In the genomic region with DNA sequence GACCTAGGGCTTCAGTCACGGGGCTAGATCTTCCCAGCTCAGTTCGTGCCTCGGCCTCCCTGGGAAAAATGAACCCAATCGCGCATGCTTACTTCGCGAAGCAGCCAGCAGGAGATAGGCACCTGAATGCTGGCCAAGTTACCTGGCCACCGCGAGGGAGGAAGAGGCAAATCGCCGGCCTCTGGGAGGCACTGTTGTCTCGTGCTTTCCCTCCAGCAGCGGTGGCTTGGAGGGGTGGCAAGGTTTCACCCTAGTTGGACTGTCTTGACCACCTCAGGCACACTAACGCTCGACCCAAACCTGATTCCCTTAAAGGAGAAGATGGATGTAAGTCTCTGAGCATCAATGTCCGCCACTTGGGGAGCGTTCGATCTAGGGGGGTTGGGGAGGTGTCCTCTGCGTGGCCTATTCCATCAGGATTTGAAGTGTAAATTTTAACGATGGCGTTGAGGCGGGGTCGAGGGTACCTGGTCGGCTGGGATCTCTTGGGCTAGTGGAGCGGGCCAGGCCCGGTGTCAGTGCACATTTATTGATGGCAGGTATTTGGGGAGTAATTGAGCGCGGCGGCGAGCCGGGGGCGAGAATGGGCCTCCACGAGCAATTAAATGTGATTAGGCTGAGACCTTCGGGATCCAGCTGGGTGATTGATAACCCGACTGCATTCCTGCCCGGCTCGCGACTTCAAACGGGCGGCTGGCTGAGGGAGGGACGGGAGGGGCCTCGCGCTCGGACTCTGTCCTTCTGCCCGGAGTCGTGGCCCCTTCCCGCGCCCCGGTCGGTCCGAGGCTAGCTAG, we compare ENCODE assay signal across 8 mouse cellular contexts. TPM values are rescaled to one million over a fixed set of nuclear protein-coding genes. Genes with fewer than 3 reads are reported as not detected.
DNase-seq lines count a peak whose midpoint lies in the region; ATAC-seq lines count a peak whose summit lies in the region.

No protein-coding gene starts in this region.

- H3K27me3 ChIP-seq in limb, embryonic 15.5 days = peaks cover 63% of the 10 kb centered on the region
- H3K27me3 ChIP-seq in neural tube, embryonic 13.5 days = peaks cover 78% of the 10 kb centered on the region

- peak overlapping the region; percentile 41 for H3K4me3 ChIP-seq in limb, embryonic 15.5 days
- H3K4me3 ChIP-seq in neural tube, embryonic 13.5 days = peak overlapping the region; percentile 33

- no peak overlapping the region for H3K9ac ChIP-seq in limb, embryonic 15.5 days
- peak overlapping the region; percentile 58 for H3K9ac ChIP-seq in neural tube, embryonic 13.5 days

- no peak overlapping the region for H3K27ac ChIP-seq in limb, embryonic 15.5 days
- no peak overlapping the region for H3K27ac ChIP-seq in neural tube, embryonic 13.5 days (replicated peaks)

- H3K4me1 ChIP-seq in limb, embryonic 15.5 days = peaks cover 32% of the 10 kb centered on the region
- peaks cover 49% of the 10 kb centered on the region for H3K4me1 ChIP-seq in neural tube, embryonic 13.5 days (replicated peaks)

- peak; percentile 81 for DNase-seq in heart, adult 11 months
- no peak for DNase-seq in heart, adult 9 months (ENCODE audit: low spot score in 2 of 2)
- peak; percentile 81 for DNase-seq in embryo, embryonic 10.5 days (ENCODE audit: low spot score)
- DNase-seq in heart, postnatal 4 days = peak; percentile 56
- DNase-seq in MN1 (ENCODE audit: low spot score) = no peak

- no peaks in the 10 kb centered on the region for H3K36me3 ChIP-seq in limb, embryonic 15.5 days
- H3K36me3 ChIP-seq in neural tube, embryonic 13.5 days = no peaks in the 10 kb centered on the region

- H3K4me2 ChIP-seq in limb, embryonic 15.5 days = peak overlapping the region; percentile 75
- H3K4me2 ChIP-seq in neural tube, embryonic 13.5 days = peak overlapping the region; percentile 69

- WGBS in limb, embryonic 15.5 days = under 1% methylated on average over 51 of the region's 51 CpGs
- under 1% methylated on average over 51 of the region's 51 CpGs for WGBS in neural tube, embryonic 13.5 days

- no peak for ATAC-seq in limb, embryonic 15.5 days (ENCODE audit: insufficient number of reproducible peaks, low FRiP score, low TSS enrichment, low read depth)
- peak; percentile 28 for ATAC-seq in neural tube, embryonic 13.5 days (ENCODE audit: low read depth)
- ATAC-seq in activated CD4-positive, CD25-positive, alpha-beta regulatory T cell, adult 4 months = no peak

- H3K9me3 ChIP-seq in limb, embryonic 15.5 days = no peaks in the 10 kb centered on the region
- no peaks in the 10 kb centered on the region for H3K9me3 ChIP-seq in neural tube, embryonic 13.5 days

RNA-seq across cellular contexts. Expression of gene Msx2, which starts 10.8 kb away (rescaled TPM):
- under 1 TPM; 0.55 to 0.86 TPM for total RNA-seq in heart, postnatal 4 days (2021)
- polyA plus RNA-seq in limb, embryonic 15.5 days (2015; fragmentation: Nextera tagmentation; extraction: Ambion mirVana) = 22.7 and 25.4 TPM in 2 replicates
- 1.7 and 3.2 TPM in 2 replicates for polyA plus RNA-seq in neural tube, embryonic 13.5 days (2015; fragmentation: Nextera tagmentation; extraction: Ambion mirVana)
- polyA plus RNA-seq in activated CD4-positive, CD25-positive, alpha-beta regulatory T cell, adult 4 months (2017; shearing (Covaris generic)) = not detected

Comparison
In these comparisons a context has a peak if more than half of its experiments do, and no peak if none do; other contexts are left out.
1. DNase-seq: peak in heart, adult 11 months (single experiment), embryo, embryonic 10.5 days (single experiment) and heart, postnatal 4 days (single experiment); none in heart, adult 9 months (0 of 2) and MN1 (single experiment).